Mouse (Mus musculus) limb, embryonic 12.5 days (tissue): Measurements from ENCODE around the gene Gm47985. TPM values are rescaled to one million over a fixed set of nuclear protein-coding genes. Genes with fewer than 3 reads are reported as not detected.

Experiments used
- ATAC-seq: fragments of 200-750 bp; cut with Nextera tagmentation; 2 replicates; pipeline ENCODE4 v1.8.0; 2017; ENCODE audit warnings: low read depth, moderate TSS enrichment; ENCODE audit not compliant: insufficient number of reproducible peaks, insufficient read depth, low FRiP score, low TSS enrichment
- H3K27ac ChIP-seq: fragments of 300-500 bp; sonication (generic); 2 replicates; pipeline ENCODE4 v1.5.1; 2016; ENCODE audit warnings: mild to moderate bottlenecking, moderate library complexity
- H3K27me3 ChIP-seq: fragments of 300-500 bp; sonication (generic); 2 replicates; pipeline ENCODE4 v1.6.1; 2016; ENCODE audit warnings: mild to moderate bottlenecking, moderate library complexity
- H3K36me3 ChIP-seq: fragments of 300-500 bp; sonication (generic); 2 replicates; pipeline ENCODE4 v1.6.1; 2016; ENCODE audit warnings: mild to moderate bottlenecking, moderate library complexity
- H3K4me1 ChIP-seq: fragments of 300-500 bp; sonication (generic); replicated peaks from 2 replicates; pipeline ENCODE4 v1.6.1; 2016
- H3K4me2 ChIP-seq: fragments of 300-500 bp; sonication (generic); 2 replicates; pipeline ENCODE4 v1.6.1; 2016; ENCODE audit warnings: mild to moderate bottlenecking, moderate library complexity
- H3K4me3 ChIP-seq: fragments of 300-500 bp; sonication (generic); replicated peaks from 2 replicates; pipeline ENCODE4 v1.5.1; 2016; ENCODE audit warnings: mild to moderate bottlenecking
- H3K9ac ChIP-seq: fragments of 300-500 bp; sonication (generic); replicated peaks from 2 replicates; pipeline ENCODE4 v1.6.1; 2016; ENCODE audit warnings: mild to moderate bottlenecking, moderate library complexity
- H3K9me3 ChIP-seq: fragments of 300-500 bp; sonication (generic); 2 replicates; pipeline ENCODE4 v1.6.1; 2016; ENCODE audit warnings: mild to moderate bottlenecking, moderate library complexity
- WGBS: fragments of 180-500 bp; shearing (Covaris S2); methylation state at CpG from one replicate; pipeline ENCODE4 v1.1.7; 2016; 5-methylcytosine and 5-hydroxymethylcytosine counted together
- polyA plus RNA-seq: library from polyadenylated mRNA; unstranded; fragments of >200 nt; fragmentation: Nextera tagmentation; extraction: Ambion mirVana; gene quantifications from 2 replicates; pipeline ENCODE4 v1.2.1, GENCODE M21; 2016

The Gm47985 gene
- polyA plus RNA-seq, 1 experiment from 2014 or later = 0.92 TPM

GRCm38 (mm10) chr1:151223377-151223776 is 41.0 kb downstream of the Gm47985 start:
- WGBS = 73% methylated on average over 1 of the region's 1 CpGs
- no peaks in the 10 kb centered on the region for H3K36me3 ChIP-seq
- H3K9me3 ChIP-seq = no peaks in the 10 kb centered on the region
- H3K4me3 ChIP-seq = no peak overlapping the region
- no peak overlapping the region for H3K4me2 ChIP-seq
- no peak for ATAC-seq
- no peak overlapping the region for H3K9ac ChIP-seq
- 0 out of 2 replicates have a peak, but pooled peaks cover 3% of the 10 kb centered on the region for H3K4me1 ChIP-seq
- H3K27ac ChIP-seq = no peak overlapping the region
- no peaks in the 10 kb centered on the region for H3K27me3 ChIP-seq

GRCm38 (mm10) chr1:151224536-151224935 is 42.2 kb downstream of the Gm47985 start:
- Histone ChIP-seq H3K9ac (no peak overlapping the region), H3K4me3 (no peak overlapping the region), H3K4me2 (no peak overlapping the region), H3K27ac (no peak overlapping the region), H3K9me3 (no peaks in the 10 kb centered on the region), H3K36me3 (no peaks in the 10 kb centered on the region), H3K27me3 (no peaks in the 10 kb centered on the region), H3K4me1 (0 out of 2 replicates have a peak, but pooled peaks cover 3% of the 10 kb centered on the region)
- 94% methylated on average over 1 of the region's 1 CpGs for WGBS
- no peak for ATAC-seq

DNA sequence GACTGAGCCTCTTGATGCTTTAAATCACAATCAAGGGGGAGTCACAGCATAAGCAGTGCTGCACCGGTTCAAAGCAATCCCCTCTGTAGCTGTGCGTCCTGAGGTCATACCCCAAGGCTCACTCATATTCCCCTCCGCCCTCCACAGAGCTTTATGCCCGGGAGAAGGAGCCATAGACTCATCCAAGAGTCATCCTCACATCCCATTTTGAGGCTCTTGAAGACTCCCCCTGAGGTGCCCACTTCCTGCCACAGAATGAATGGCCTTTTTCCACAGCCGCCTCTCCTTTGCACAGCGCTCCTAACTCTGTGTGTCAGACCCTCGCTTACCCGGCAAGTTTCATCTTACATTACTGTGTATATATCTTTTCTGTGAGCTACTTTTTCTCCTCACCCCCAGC is 45.2 kb downstream of the Gm47985 start:
- H3K4me2 ChIP-seq = no peak overlapping the region
- H3K27me3 ChIP-seq = no peaks in the 10 kb centered on the region
- H3K9me3 ChIP-seq = no peaks in the 10 kb centered on the region
- no peak overlapping the region for H3K27ac ChIP-seq
- H3K9ac ChIP-seq = no peak overlapping the region
- 75% methylated on average over 8 of the region's 8 CpGs for WGBS
- no peak overlapping the region for H3K4me3 ChIP-seq
- H3K4me1 ChIP-seq = no peaks in the 10 kb centered on the region
- no peak for ATAC-seq
- no peaks in the 10 kb centered on the region for H3K36me3 ChIP-seq

DNA sequence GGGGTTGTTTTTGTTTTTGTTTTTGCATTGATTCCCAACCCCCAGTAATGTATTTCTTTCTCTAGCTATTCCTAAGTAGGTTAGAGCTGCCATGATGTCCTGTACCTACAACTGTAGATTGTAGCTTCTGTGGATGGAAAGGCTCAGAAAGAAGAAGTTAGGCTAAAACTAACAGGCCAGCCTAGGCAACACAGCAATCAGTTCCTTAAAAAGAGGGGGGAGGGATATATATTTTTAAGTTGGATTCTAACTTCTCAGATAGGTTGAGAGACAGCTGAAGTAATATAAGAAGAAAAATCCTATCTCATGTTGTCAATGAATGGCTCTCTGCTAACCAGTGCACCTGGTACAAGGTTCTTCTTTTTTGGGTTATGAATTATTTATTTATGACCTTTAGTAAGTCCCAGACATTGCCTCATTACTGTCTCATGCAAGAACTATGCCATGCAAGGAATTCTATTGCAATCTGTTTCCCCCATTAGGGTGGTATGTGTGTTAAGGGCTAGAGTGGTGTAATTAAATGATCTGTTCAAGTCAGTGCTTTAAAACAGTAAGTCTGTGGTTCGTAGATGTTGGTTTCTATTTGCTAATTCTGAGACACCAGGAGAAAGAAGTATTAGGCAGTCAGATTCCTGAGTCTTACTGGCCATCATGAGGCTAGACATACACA is 46.1 kb downstream of the Gm47985 start:
- Histone ChIP-seq H3K27ac (no peak overlapping the region), H3K9me3 (no peaks in the 10 kb centered on the region), H3K4me3 (no peak overlapping the region), H3K4me1 (no peaks in the 10 kb centered on the region), H3K4me2 (no peak overlapping the region), H3K36me3 (no peaks in the 10 kb centered on the region), H3K27me3 (no peaks in the 10 kb centered on the region), H3K9ac (no peak overlapping the region)
- 72% methylated on average over 1 of the region's 1 CpGs for WGBS
- no peak for ATAC-seq

- no peak overlapping the region for H3K4me2 ChIP-seq
- H3K4me3 ChIP-seq = no peak overlapping the region
- H3K9me3 ChIP-seq = no peaks in the 10 kb centered on the region
- H3K27ac ChIP-seq = no peak overlapping the region
- H3K36me3 ChIP-seq = no peaks in the 10 kb centered on the region
- ATAC-seq = no peak
- H3K27me3 ChIP-seq = no peaks in the 10 kb centered on the region
- H3K4me1 ChIP-seq = peaks cover 6% of the 10 kb centered on the region; the same call in 1 of the 2 replicates
- H3K9ac ChIP-seq = no peak overlapping the region
- 85% methylated on average over 3 of the region's 3 CpGs for WGBS
Measured at GRCm38 (mm10) chr1:151232346-151232745, 50.0 kb downstream of the Gm47985 start.

GRCm38 (mm10) chr1:151233756-151234155 is 51.4 kb downstream of the Gm47985 start:
- H3K4me3 ChIP-seq = no peak overlapping the region
- no peak overlapping the region for H3K4me2 ChIP-seq
- peaks cover 17% of the 10 kb centered on the region; the same call in 1 of the 2 replicates for H3K4me1 ChIP-seq
- H3K36me3 ChIP-seq = no peaks in the 10 kb centered on the region
- no peak for ATAC-seq
- WGBS = 84% methylated on average over 3 of the region's 3 CpGs
- no peak overlapping the region for H3K27ac ChIP-seq
- H3K9ac ChIP-seq = no peak overlapping the region
- H3K9me3 ChIP-seq = no peaks in the 10 kb centered on the region
- H3K27me3 ChIP-seq = no peaks in the 10 kb centered on the region

Other genes starting within 250 kb of the Gm47985 start
- 23.8 and 25.6 TPM in 2 replicates for gene Hmcn1, start 189.1 kb upstream of the Gm47985 start, polyA plus RNA-seq
- not detected in 2 replicates for gene Gm8947, start 9.8 kb downstream of the Gm47985 start, polyA plus RNA-seq
- gene Gm47995, start 15.9 kb downstream of the Gm47985 start, polyA plus RNA-seq = not detected in 2 replicates
- gene 3110040M04Rik, start 21.6 kb downstream of the Gm47985 start, polyA plus RNA-seq = not detected in 2 replicates
- not detected in 2 replicates for gene Gm47996, start 27.6 kb downstream of the Gm47985 start, polyA plus RNA-seq
- gene Ivns1abp, start 161.9 kb downstream of the Gm47985 start, polyA plus RNA-seq = 352 and 354 TPM in 2 replicates
- 29.7 and 30.7 TPM in 2 replicates for gene Swt1, start 245.9 kb downstream of the Gm47985 start, polyA plus RNA-seq
- gene Trmt1l, start 246.0 kb downstream of the Gm47985 start, polyA plus RNA-seq = 53.4 and 60.3 TPM in 2 replicates